Mouse (Mus musculus) thymus, adult 2 months (tissue): ENCODE results near the gene Gm20388.

Experiments used
- CTCF ChIP-seq: fragments of 200-500 bp; IDR thresholded peaks from 2 replicates; pipeline ENCODE4 v1.5.1; 2012; ENCODE audit warnings: mild to moderate bottlenecking, control low read depth, low read length, moderate library complexity, borderline replicate concordance; ENCODE audit not compliant: control insufficient read depth, poor library complexity, insufficient read depth; ENCODE audit errors: extremely low read depth
- POLR2A ChIP-seq: fragments of 200-500 bp; IDR thresholded peaks from 2 replicates; pipeline ENCODE4 v1.6.1; 2012; ENCODE audit warnings: mild to moderate bottlenecking, low read length, control low read depth, moderate library complexity; ENCODE audit not compliant: control insufficient read depth, poor library complexity, insufficient read depth; ENCODE audit errors: extremely low read depth

DNA sequence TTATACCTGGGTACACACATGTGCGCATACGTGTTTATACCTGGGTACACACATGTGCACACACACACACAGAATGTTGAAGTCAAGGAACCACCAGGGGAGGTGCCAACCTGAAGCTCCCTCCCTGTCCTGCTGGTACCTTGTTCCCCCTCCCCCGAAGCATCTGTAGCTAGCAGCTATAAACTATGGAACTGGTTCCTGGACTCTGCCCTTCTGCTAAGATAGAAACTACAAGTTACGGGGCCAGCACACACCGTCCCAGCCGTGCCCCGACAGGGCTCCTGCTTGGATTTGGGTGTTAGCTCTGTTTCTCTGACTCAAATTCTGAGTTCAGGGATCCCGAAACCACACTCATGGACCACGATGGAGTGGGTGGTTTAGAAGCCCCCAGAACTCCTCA is 2269.5 kb downstream of the Gm20388 start:
- TF ChIP-seq CTCF (no peak), POLR2A (no peak)
